ENCODE assay signal across 21 mouse cellular contexts in genomic region chr5:105156582-105156981, GRCm38 (mm10). TPM values are rescaled to one million over a fixed set of nuclear protein-coding genes. Genes with fewer than 3 reads are reported as not detected.
DNase-seq lines count a peak whose midpoint lies in the region; TF ChIP-seq lines count a peak whose summit lies in the region.
"Had no signal": no experiment of that assay in that cellular context is flagged by ENCODE, and none has a peak within 500 bp of the region (broad histone marks: within the 10 kb centered on the region; RNA-seq: fewer than 3 reads in every experiment).

No protein-coding gene starts in this region.

- no peaks in the 10 kb centered on the region for H3K79me2 ChIP-seq in CH12.LX (replicated peaks; ENCODE audit: control insufficient read depth, extremely low read depth, insufficient read depth, poor library complexity, severe bottlenecking)

- H3K27me3 ChIP-seq in CH12.LX (replicated peaks), result no peaks in the 10 kb centered on the region
- H3K27me3 ChIP-seq: embryonic facial prominence, embryonic 13.5 days; forebrain, embryonic 12.5 days; heart, embryonic 15.5 days; hindbrain, embryonic 13.5 days had no signal

- H3K9me3 ChIP-seq in CH12.LX (replicated peaks; ENCODE audit: low read length), result no peaks in the 10 kb centered on the region
- H3K9me3 ChIP-seq: embryonic facial prominence, embryonic 13.5 days; forebrain, embryonic 12.5 days; heart, embryonic 15.5 days; hindbrain, embryonic 13.5 days had no signal

- in situ Hi-C loops in CH12.LX (cut with MboI; ENCODE audit: low pct_ligation_motif_present, low pct_unique_long_range_greater_than_20kb, low sequenced_read_pairs), result no loop called here

- H3K4me3 ChIP-seq in layer of hippocampus, adult 2 months, result no peak overlapping the region
- H3K4me3 ChIP-seq in CH12.LX (replicated peaks in 1 of 3; ENCODE audit: low read depth in 2 of 3, low read length in 2 of 3, poor library complexity in 1 of 3), result no peak overlapping the region
- H3K4me3 ChIP-seq: embryonic facial prominence, embryonic 13.5 days; forebrain, embryonic 12.5 days; heart, embryonic 15.5 days; hindbrain, embryonic 13.5 days had no signal

- peak; percentile 59 for TF ChIP-seq CTCF in layer of hippocampus, adult 2 months (conservative IDR thresholded peaks at IDR 0.05)
- TF ChIP-seq CTCF in CH12.LX (conservative IDR thresholded peaks at IDR 0.05 in 1 of 2, IDR thresholded peaks at IDR 0.05 in 1 of 2; ENCODE audit: low read depth in 2 of 2, low read length in 2 of 2), result peak in 1 of 2 experiments; percentile 64; a peak in 2 of 4 replicates

- dilution Hi-C loops in CH12.LX (cut with MboI; ENCODE audit: extremely low pct_ligation_motif_present, extremely low pct_unique_long_range_greater_than_20kb, low sequenced_read_pairs), result no loop called here

- no peaks in the 10 kb centered on the region; a peak in 2 of 4 replicates for H3K4me1 ChIP-seq in CH12.LX (ENCODE audit: control insufficient read depth in 1 of 2, insufficient read depth in 2 of 2)
- H3K4me1 ChIP-seq: embryonic facial prominence, embryonic 13.5 days; forebrain, embryonic 12.5 days; heart, embryonic 15.5 days; hindbrain, embryonic 13.5 days had no signal

- no peak for TF ChIP-seq EP300 in CH12.LX (IDR thresholded peaks at IDR 0.05; ENCODE audit: low read length)

- H3K9ac ChIP-seq in CH12.LX (ENCODE audit: insufficient read depth, low read depth), result no peak overlapping the region
- H3K9ac ChIP-seq: embryonic facial prominence, embryonic 13.5 days; forebrain, embryonic 12.5 days; heart, embryonic 15.5 days; hindbrain, embryonic 13.5 days had no signal

- no peak overlapping the region for H3K4me2 ChIP-seq in CH12.LX (ENCODE audit: insufficient read depth, low read depth, poor library complexity, severe bottlenecking)
- H3K4me2 ChIP-seq: embryonic facial prominence, embryonic 13.5 days; forebrain, embryonic 12.5 days; heart, embryonic 11.5 days; heart, embryonic 15.5 days; hindbrain, embryonic 13.5 days had no signal

- peak; percentile 74 for TF ChIP-seq RAD21 in CH12.LX (IDR thresholded peaks at IDR 0.05; ENCODE audit: low read depth, low read length)

- DNase-seq in layer of hippocampus, adult 2 months (ENCODE audit: low spot score in 2 of 2), result no peak
- DNase-seq in layer of hippocampus, adult 11-12 months (ENCODE audit: low spot score), result no peak
- DNase-seq in thymus, postnatal 14 days, result peak; percentile 26
- no peak for DNase-seq in thymus, postnatal 10 days (ENCODE audit: low spot score in 2 of 2)
- no peak for DNase-seq in CH12.LX (ENCODE audit: extremely low read depth)
- DNase-seq in spleen, adult 18-20 months, result no peak
- no peak for DNase-seq in layer of hippocampus, postnatal 25 days (ENCODE audit: extremely low spot score in 1 of 2, low spot score in 1 of 2)
- DNase-seq: adrenal gland, adult 2 months; adrenal gland, postnatal 25 days; cerebellum, adult 18-20 months; cerebellum, adult 9-11 months; cerebellum, postnatal 36 days; gastrocnemius, postnatal 36 days; heart, adult 11 months; heart, postnatal 14 days had no signal

- H3K27ac ChIP-seq in layer of hippocampus, adult 2 months, result no peak overlapping the region
- H3K27ac ChIP-seq in CH12.LX (ENCODE audit: insufficient read depth, low read depth), result no peak overlapping the region
- H3K27ac ChIP-seq: embryonic facial prominence, embryonic 13.5 days; forebrain, embryonic 12.5 days; heart, embryonic 15.5 days; hindbrain, embryonic 13.5 days; hindbrain, postnatal 0 days had no signal

- no peaks in the 10 kb centered on the region for H3K36me3 ChIP-seq in CH12.LX (replicated peaks in 1 of 2; ENCODE audit: control insufficient read depth in 1 of 2, insufficient read depth in 1 of 2, low read length in 1 of 2)
- H3K36me3 ChIP-seq: embryonic facial prominence, embryonic 13.5 days; forebrain, embryonic 12.5 days; heart, embryonic 15.5 days; hindbrain, embryonic 13.5 days had no signal

- no peak for TF ChIP-seq POLR2A in CH12.LX (IDR thresholded peaks at IDR 0.05; ENCODE audit: low read depth, low read length)

TF ChIP-seq in CH12.LX, 34 proteins besides CTCF, POLR2A, EP300 and RAD21:
- no peak for TF ChIP-seq POLR2AphosphoS2 (IDR thresholded peaks at IDR 0.05; ENCODE audit: low read depth, low read length)
- TF ChIP-seq CHD1 (IDR thresholded peaks at IDR 0.05; ENCODE audit: low read depth, low read length), result no peak
- TF ChIP-seq NRF1 (IDR thresholded peaks at IDR 0.05; ENCODE audit: low read depth, low read length), result no peak
- no peak for TF ChIP-seq TCF12 (IDR thresholded peaks at IDR 0.05; ENCODE audit: low read depth, low read length)
- no peak for TF ChIP-seq USF2 (conservative IDR thresholded peaks at IDR 0.05; ENCODE audit: low read depth, low read length)
- no peak for TF ChIP-seq ZC3H11A (IDR thresholded peaks at IDR 0.05; ENCODE audit: low read depth, low read length)
- TF ChIP-seq ZKSCAN1 (IDR thresholded peaks at IDR 0.05; ENCODE audit: borderline replicate concordance, low read depth, low read length), result no peak
- TF ChIP-seq SMC3 (IDR thresholded peaks at IDR 0.05; ENCODE audit: low read depth, low read length), result peak; percentile 68
- TF ChIP-seq ZNF384 (IDR thresholded peaks at IDR 0.05; ENCODE audit: low read depth, low read length), result no peak
- TF ChIP-seq MAZ (IDR thresholded peaks at IDR 0.05; ENCODE audit: low read depth, low read length), result no peak
- peak; percentile 33; the same call in 1 of the 2 replicates for TF ChIP-seq ELF1 (IDR thresholded peaks at IDR 0.05; ENCODE audit: low read depth, low read length)
- TF ChIP-seq PAX5 (IDR thresholded peaks at IDR 0.05; ENCODE audit: low read length), result no peak
- no peak for TF ChIP-seq RCOR1 (conservative IDR thresholded peaks at IDR 0.05; ENCODE audit: low read depth, low read length)

RNA-seq across cellular contexts. Expression of gene Gbp4, which starts 17.2 kb away (rescaled TPM):
- total RNA-seq in layer of hippocampus, adult 2 months (2021), result 1 to 10 TPM; 1.0 to 1.7 TPM
- total RNA-seq in CH12.LX (2012; rRNA removed) (14.8 and 17.2 TPM in 2 replicates), CH12.LX (2014; rRNA removed) (19.3 and 21.1 TPM in 2 replicates)
- 16.1 and 18.3 TPM in 2 replicates for polyA plus RNA-seq in CH12.LX (2012; ENCODE audit: insufficient read length, low read depth)
- 1 to 10 TPM in 1 of 2 experiments, under 1 TPM in 1; 0.39 to 1.4 TPM for total RNA-seq in layer of hippocampus, postnatal 25 days (2021)

RNA-seq across cellular contexts. Expression of gene Gbp8, which starts 17.2 kb away (rescaled TPM):
- total RNA-seq in layer of hippocampus, adult 2 months (2021), result under 1 TPM in 1 of 2 experiments, not detected in 1; 0.15 TPM
- 2.9 and 5.2 TPM in 2 replicates for total RNA-seq in CH12.LX (2012; rRNA removed)
- 5.1 and 6.1 TPM in 2 replicates for total RNA-seq in CH12.LX (2014; rRNA removed)
- polyA plus RNA-seq in CH12.LX (2012; ENCODE audit: insufficient read length, low read depth), result 7.4 and 7.5 TPM in 2 replicates
- not detected for total RNA-seq in layer of hippocampus, postnatal 25 days (2021)
- polyA plus RNA-seq: embryonic facial prominence, embryonic 13.5 days had no signal

RNA-seq across cellular contexts. Expression of gene Gbp9, which starts 17.2 kb away (rescaled TPM):
- 1 to 10 TPM; 1.3 to 2.2 TPM for total RNA-seq in layer of hippocampus, adult 2 months (2021)
- total RNA-seq in CH12.LX (2012; rRNA removed) (2.9 and 3.4 TPM in 2 replicates), CH12.LX (2014; rRNA removed) (4.8 and 6.2 TPM in 2 replicates)
- 10.1 and 15.0 TPM in 2 replicates for polyA plus RNA-seq in CH12.LX (2012; ENCODE audit: insufficient read length, low read depth)
- 1 to 10 TPM; 1.1 to 1.7 TPM for total RNA-seq in layer of hippocampus, postnatal 25 days (2021)

Comparison
In these comparisons a context has a peak if more than half of its experiments do, and no peak if none do; other contexts are left out.
1. RNA of gene Gbp4, which starts 17.2 kb away (total RNA-seq): 14.8 to 21.1 TPM in CH12.LX; 1.0 to 1.7 TPM in layer of hippocampus, adult 2 months and 0.39 to 1.4 TPM in layer of hippocampus, postnatal 25 days; every median in the first group is over 4 times any median in the second.